Mouse (Mus musculus): ENCODE data around the gene Prmt6.

Gene Prmt6

GRCm38 (mm10) chr3:110250839-110251700 is at the start of gene Prmt6:
Prmt6 (minus strand) TSS chr3:110250998.
- DNase-seq = peak; percentile 86

- no peak for DNase-seq
Observed at GRCm38 (mm10) chr3:110290485-110291045, 39.8 kb upstream of the Prmt6 start.

- no peak for DNase-seq
Observed at GRCm38 (mm10) chr3:110282651-110283050, 31.9 kb upstream of the Prmt6 start.

- DNase-seq = no peak
Observed at GRCm38 (mm10) chr3:110267790-110268189, 17.0 kb upstream of the Prmt6 start.

GRCm38 (mm10) chr3:110253105-110253504 is 2.3 kb upstream of the Prmt6 start:
- no peak for DNase-seq

- DNase-seq = peak; percentile 81
Observed at GRCm38 (mm10) chr3:110249891-110250838, 633 bp downstream of the Prmt6 start.

- DNase-seq = no peak
Observed at GRCm38 (mm10) chr3:110236819-110237463, 13.9 kb downstream of the Prmt6 start.

Data from cerebellum, adult 8-10 months (tissue).